Mouse (Mus musculus): ENCODE results near the gene Ppp1ca. TPM values are rescaled to one million over a fixed set of nuclear protein-coding genes. Genes with fewer than 3 reads are reported as not detected.

Ppp1ca gene
- polyA plus RNA-seq (2015; fragmentation: Nextera tagmentation; extraction: Ambion mirVana), result 269 and 284 TPM in 2 replicates

GRCm38 (mm10) chr19:4191528-4192250 is at the start of gene Ppp1ca:
Ppp1ca (plus strand) TSS chr19:4192065.
- 3% methylated on average over 38 of the region's 47 CpGs for WGBS (ENCODE audit: insufficient replicate concordance)
- H3K27ac ChIP-seq (ENCODE audit: low read depth), result peak within 1 kb of the TSS; percentile 89
- H3K4me1 ChIP-seq (ENCODE audit: insufficient read depth), result peaks cover 34% of the 10 kb centered on the region
- H3K36me3 ChIP-seq (replicated peaks; ENCODE audit: insufficient read depth, low read length), result peaks cover 35% of the 10 kb centered on the region
- H3K9me3 ChIP-seq (ENCODE audit: low read length), result no peaks in the 10 kb centered on the region
- peak within 1 kb of the TSS; percentile 85 for H3K4me2 ChIP-seq (ENCODE audit: low read depth, low read length)
- TF ChIP-seq EP300 (IDR thresholded peaks at IDR 0.05; ENCODE audit: low read depth) (no peak; the same call in 1 of the 2 replicates), CTCF (IDR thresholded peaks at IDR 0.05; ENCODE audit: low read depth) (peak; percentile 90)
- no peaks in the 10 kb centered on the region for H3K27me3 ChIP-seq (ENCODE audit: insufficient read depth, low read length)
- ATAC-seq, result peak; percentile 94
- H3K9ac ChIP-seq (replicated peaks), result peak within 1 kb of the TSS; percentile 93
- peak; percentile 99 for DNase-seq
- peak within 1 kb of the TSS; percentile 88 for H3K4me3 ChIP-seq (ENCODE audit: low read depth, low read length)

DNA sequence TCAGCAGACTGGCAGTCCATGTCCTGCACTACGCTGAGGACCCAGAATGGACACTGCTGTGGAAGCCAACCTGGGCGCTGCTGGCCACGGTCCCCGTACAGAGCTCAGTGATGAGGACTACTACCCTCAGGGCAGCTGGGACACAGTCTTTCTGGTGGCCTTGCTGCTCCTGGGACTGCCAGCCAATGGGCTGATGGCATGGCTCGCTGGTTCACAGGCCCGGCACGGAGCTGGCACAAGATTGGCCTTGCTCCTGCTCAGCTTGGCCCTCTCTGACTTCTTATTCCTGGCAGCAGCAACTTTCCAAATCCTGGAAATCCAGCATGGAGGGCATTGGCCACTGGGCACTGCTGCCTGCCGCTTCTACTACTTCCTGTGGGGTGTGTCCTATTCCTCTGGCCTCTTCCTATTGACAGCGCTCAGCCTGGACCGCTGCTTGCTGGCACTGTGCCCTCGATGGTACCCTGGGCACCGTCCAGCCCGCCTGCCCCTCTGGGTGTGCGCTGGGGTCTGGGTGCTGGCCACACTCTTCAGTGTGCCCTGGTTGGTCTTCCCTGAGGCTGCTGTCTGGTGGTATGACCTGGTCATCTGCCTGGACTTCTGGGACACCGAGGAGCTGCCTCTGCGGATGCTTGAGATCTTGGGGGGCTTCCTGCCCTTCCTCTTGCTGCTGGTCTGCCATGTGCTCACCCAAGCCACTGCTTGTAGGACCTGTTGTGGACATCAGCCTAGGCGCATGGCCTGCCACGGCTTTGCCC is 49.3 kb upstream of the Ppp1ca start:
- WGBS (ENCODE audit: insufficient replicate concordance), result 79% methylated on average over 18 of the region's 18 CpGs
- DNase-seq (no peak), ATAC-seq (no peak)
- Histone ChIP-seq H3K4me1 (ENCODE audit: insufficient read depth) (peaks cover 20% of the 10 kb centered on the region), H3K9me3 (ENCODE audit: low read length) (no peaks in the 10 kb centered on the region), H3K9ac (replicated peaks) (no peak overlapping the region), H3K36me3 (replicated peaks; ENCODE audit: insufficient read depth, low read length) (no peaks in the 10 kb centered on the region), H3K4me3 (ENCODE audit: low read depth, low read length) (no peak overlapping the region), H3K4me2 (ENCODE audit: low read depth, low read length) (no peak overlapping the region), H3K27ac (ENCODE audit: low read depth) (no peak overlapping the region), H3K27me3 (ENCODE audit: insufficient read depth, low read length) (no peaks in the 10 kb centered on the region)
- TF ChIP-seq CTCF (IDR thresholded peaks at IDR 0.05; ENCODE audit: low read depth) (no peak), EP300 (IDR thresholded peaks at IDR 0.05; ENCODE audit: low read depth) (no peak)

GRCm38 (mm10) chr19:4143759-4144268 is 48.1 kb upstream of the Ppp1ca start, which contains the start of gene Cabp4:
Cabp4 (minus strand) TSS chr19:4144033.
- no peak within 1 kb of the TSS for H3K4me2 ChIP-seq (ENCODE audit: low read depth, low read length)
- TF ChIP-seq CTCF (IDR thresholded peaks at IDR 0.05; ENCODE audit: low read depth), result no peak
- no peak for TF ChIP-seq EP300 (IDR thresholded peaks at IDR 0.05; ENCODE audit: low read depth)
- 47% methylated on average over 7 of the region's 7 CpGs for WGBS (ENCODE audit: insufficient replicate concordance)
- ATAC-seq (no peak), DNase-seq (no peak)
- peak within 1 kb of the TSS; percentile 74 for H3K27ac ChIP-seq (ENCODE audit: low read depth)
- H3K9ac ChIP-seq (replicated peaks), result no peak within 1 kb of the TSS; the same call in 1 of the 2 replicates
- H3K9me3 ChIP-seq (ENCODE audit: low read length), result no peaks in the 10 kb centered on the region
- peaks cover 24% of the 10 kb centered on the region for H3K4me1 ChIP-seq (ENCODE audit: insufficient read depth)
- H3K27me3 ChIP-seq (ENCODE audit: insufficient read depth, low read length), result no peaks in the 10 kb centered on the region
- H3K36me3 ChIP-seq (replicated peaks; ENCODE audit: insufficient read depth, low read length), result no peaks in the 10 kb centered on the region
- no peak within 1 kb of the TSS for H3K4me3 ChIP-seq (ENCODE audit: low read depth, low read length)

GRCm38 (mm10) chr19:4144550-4145498 is 47.0 kb upstream of the Ppp1ca start:
- DNase-seq (peak; percentile 53), ATAC-seq (no peak; the same call in 1 of the 2 replicates)
- no peak for TF ChIP-seq EP300 (IDR thresholded peaks at IDR 0.05; ENCODE audit: low read depth)
- TF ChIP-seq CTCF (IDR thresholded peaks at IDR 0.05; ENCODE audit: low read depth), result no peak
- no peak overlapping the region for H3K4me2 ChIP-seq (ENCODE audit: low read depth, low read length)
- no peak overlapping the region; the same call in 1 of the 2 replicates for H3K9ac ChIP-seq (replicated peaks)
- H3K9me3 ChIP-seq (ENCODE audit: low read length), result no peaks in the 10 kb centered on the region
- WGBS (ENCODE audit: insufficient replicate concordance), result 61% methylated on average over 16 of the region's 16 CpGs
- H3K27ac ChIP-seq (ENCODE audit: low read depth), result peak overlapping the region; percentile 74
- no peak overlapping the region for H3K4me3 ChIP-seq (ENCODE audit: low read depth, low read length)
- H3K36me3 ChIP-seq (replicated peaks; ENCODE audit: insufficient read depth, low read length), result peaks cover under 1% of the 10 kb centered on the region; the same call in 1 of the 2 replicates
- no peaks in the 10 kb centered on the region for H3K27me3 ChIP-seq (ENCODE audit: insufficient read depth, low read length)
- peaks cover 35% of the 10 kb centered on the region for H3K4me1 ChIP-seq (ENCODE audit: insufficient read depth)

DNA sequence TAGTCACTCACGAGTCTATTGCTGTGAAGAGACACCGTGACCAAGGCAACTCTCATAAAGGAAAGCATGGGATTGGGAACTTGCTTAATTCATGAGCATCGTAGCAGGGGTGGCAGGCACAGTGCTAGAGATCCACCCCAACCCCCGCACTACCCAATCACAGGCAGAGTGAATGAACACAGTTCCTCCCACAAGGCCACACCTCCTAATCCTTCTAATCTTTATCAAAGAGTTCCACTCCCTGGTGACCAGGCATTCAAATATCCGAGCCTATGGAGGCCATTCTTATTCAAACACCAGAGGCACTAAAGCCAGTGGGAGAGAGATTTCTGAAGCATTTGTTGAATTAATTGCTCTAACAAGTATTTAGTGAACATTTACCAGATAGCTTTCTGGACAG is 45.9 kb upstream of the Ppp1ca start:
- no peak overlapping the region for H3K4me3 ChIP-seq (ENCODE audit: low read depth, low read length)
- no peaks in the 10 kb centered on the region for H3K27me3 ChIP-seq (ENCODE audit: insufficient read depth, low read length)
- ATAC-seq, result no peak
- H3K9ac ChIP-seq (replicated peaks), result no peak overlapping the region
- H3K4me2 ChIP-seq (ENCODE audit: low read depth, low read length), result no peak overlapping the region
- WGBS (ENCODE audit: insufficient replicate concordance), result 89% methylated on average over 5 of the region's 5 CpGs
- TF ChIP-seq EP300 (IDR thresholded peaks at IDR 0.05; ENCODE audit: low read depth) (no peak), CTCF (IDR thresholded peaks at IDR 0.05; ENCODE audit: low read depth) (no peak)
- peaks cover 12% of the 10 kb centered on the region for H3K36me3 ChIP-seq (replicated peaks; ENCODE audit: insufficient read depth, low read length)
- no peaks in the 10 kb centered on the region for H3K9me3 ChIP-seq (ENCODE audit: low read length)
- peaks cover 45% of the 10 kb centered on the region for H3K4me1 ChIP-seq (ENCODE audit: insufficient read depth)
- no peak for DNase-seq
- peak overlapping the region; percentile 74; the same call in 1 of the 2 replicates for H3K27ac ChIP-seq (ENCODE audit: low read depth)

Data from liver, postnatal 0 days (tissue).